ENCODE assay signal across 8 mouse cellular contexts in the genomic region with DNA sequence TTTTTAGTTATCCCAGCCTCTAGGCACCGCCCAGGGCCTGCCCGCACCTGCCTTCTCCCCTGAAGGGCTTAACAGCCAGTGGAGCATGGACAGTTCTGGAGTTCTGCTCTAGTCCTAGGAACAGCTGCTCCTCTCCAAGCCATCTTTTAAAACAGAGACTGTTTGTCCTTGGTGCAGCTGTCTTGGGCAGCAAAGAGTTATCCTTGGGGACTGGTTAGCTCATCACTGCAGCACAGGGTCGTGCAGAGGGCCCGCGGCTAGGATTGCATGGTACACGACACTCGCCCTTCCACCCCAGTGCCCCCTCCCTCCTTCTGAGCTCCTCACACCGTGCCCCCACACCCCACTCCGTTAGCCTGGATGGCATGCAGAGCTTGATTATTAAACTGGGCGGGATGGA. TPM values are rescaled to one million over a fixed set of nuclear protein-coding genes. Genes with fewer than 3 reads are reported as not detected.
DNase-seq lines count a peak whose midpoint lies in the region; ATAC-seq and TF ChIP-seq lines count a peak whose summit lies in the region.

No protein-coding gene starts in this region.

- H3K9ac ChIP-seq in lung, embryonic 14.5 days, result no peak overlapping the region; the same call in 1 of the 2 replicates
- H3K9ac ChIP-seq in intestine, embryonic 16.5 days (ENCODE audit: low read depth, low read length), result no peak overlapping the region; the same call in 1 of the 2 replicates

- H3K27ac ChIP-seq in lung, embryonic 14.5 days (ENCODE audit: low read depth), result 0 out of 2 replicates have a peak overlapping the region, but pooled peaks have one; percentile 15
- H3K27ac ChIP-seq in intestine, embryonic 16.5 days (ENCODE audit: low read length), result 0 out of 2 replicates have a peak overlapping the region, but pooled peaks have one; percentile 18
- H3K27ac ChIP-seq in olfactory bulb, adult 2 months (ENCODE audit: insufficient read depth, low read depth, low read length), result peak overlapping the region; percentile 84

- peaks cover 10% of the 10 kb centered on the region; the same call in 1 of the 2 replicates for H3K4me1 ChIP-seq in lung, embryonic 14.5 days (ENCODE audit: insufficient read depth)
- peaks cover 42% of the 10 kb centered on the region for H3K4me1 ChIP-seq in intestine, embryonic 16.5 days (ENCODE audit: control insufficient read depth, insufficient read depth, low read length)
- peaks cover 43% of the 10 kb centered on the region for H3K4me1 ChIP-seq in olfactory bulb, adult 2 months (ENCODE audit: control insufficient read depth, insufficient read depth, low read length)

- H3K27me3 ChIP-seq in lung, embryonic 14.5 days (ENCODE audit: insufficient read depth, low read length), result no peaks in the 10 kb centered on the region
- no peaks in the 10 kb centered on the region for H3K27me3 ChIP-seq in intestine, embryonic 16.5 days (replicated peaks; ENCODE audit: control insufficient read depth, insufficient read depth, low read length)

- peak; percentile 43 for DNase-seq in cerebellum, adult 9-11 months
- no peak for DNase-seq in cerebellum, postnatal 4 days (ENCODE audit: low spot score in 2 of 2)
- DNase-seq in lung, embryonic 14.5 days, result no peak
- no peak for DNase-seq in lung, postnatal 14 days
- no peak for DNase-seq in layer of hippocampus, adult 9-10 months (ENCODE audit: low spot score)
- no peak for DNase-seq in kidney, adult 8-10 months

- H3K4me2 ChIP-seq in lung, embryonic 14.5 days, result peak overlapping the region; percentile 82
- 0 out of 2 replicates have a peak overlapping the region, but pooled peaks have one; percentile 75 for H3K4me2 ChIP-seq in intestine, embryonic 16.5 days (ENCODE audit: low read depth, low read length)

- no peak overlapping the region for H3K4me3 ChIP-seq in lung, embryonic 14.5 days (ENCODE audit: low read depth, low read length)
- H3K4me3 ChIP-seq in intestine, embryonic 16.5 days (ENCODE audit: low read length), result no peak overlapping the region
- H3K4me3 ChIP-seq in olfactory bulb, adult 2 months (ENCODE audit: insufficient read depth, low read depth, low read length), result peak overlapping the region; percentile 70

- TF ChIP-seq CTCF in lung, embryonic 14.5 days (IDR thresholded peaks at IDR 0.05; ENCODE audit: low read depth), result no peak
- TF ChIP-seq CTCF in olfactory bulb, adult 2 months (IDR thresholded peaks at IDR 0.05; ENCODE audit: insufficient read depth, low read depth, low read length), result no peak

- WGBS in lung, embryonic 14.5 days, result 58% methylated on average over 10 of the region's 10 CpGs
- 57% methylated on average over 10 of the region's 10 CpGs for WGBS in intestine, embryonic 16.5 days
- WGBS in olfactory bulb, adult 2 months, result 38% methylated on average over 10 of the region's 10 CpGs

- ATAC-seq in lung, embryonic 14.5 days (ENCODE audit: insufficient read depth), result no peak
- ATAC-seq in intestine, embryonic 16.5 days, result no peak

- H3K36me3 ChIP-seq in lung, embryonic 14.5 days (ENCODE audit: insufficient read depth), result peaks cover 29% of the 10 kb centered on the region
- H3K36me3 ChIP-seq in intestine, embryonic 16.5 days (ENCODE audit: control insufficient read depth, insufficient read depth, low read length), result 0 out of 2 replicates have a peak, but pooled peaks cover 2% of the 10 kb centered on the region

- no peak for TF ChIP-seq POLR2A in olfactory bulb, adult 2 months (IDR thresholded peaks at IDR 0.05; ENCODE audit: insufficient read depth, low read depth, low read length)

- H3K9me3 ChIP-seq in lung, embryonic 14.5 days (ENCODE audit: low read depth, low read length), result no peaks in the 10 kb centered on the region
- H3K9me3 ChIP-seq in intestine, embryonic 16.5 days (ENCODE audit: control insufficient read depth, low read length), result no peaks in the 10 kb centered on the region

RNA-seq across cellular contexts. Expression of a gene that starts 2.3 kb away (rescaled TPM):
- 6.0 and 6.2 TPM in 2 replicates for polyA plus RNA-seq in lung, embryonic 14.5 days (2014; fragmentation: Nextera tagmentation; extraction: Ambion mirVana)
- 4.5 and 5.3 TPM in 2 replicates for polyA plus RNA-seq in intestine, embryonic 16.5 days (2015; fragmentation: Nextera tagmentation; extraction: Ambion mirVana)
- not detected in 2 replicates for polyA plus RNA-seq in olfactory bulb, adult 2 months (2012; ENCODE audit: insufficient read depth, insufficient read length, low replicate concordance, missing spikeins)

RNA-seq across cellular contexts. Expression of a gene that starts 15.6 kb away (rescaled TPM):
- 58.5 and 70.6 TPM in 2 replicates for polyA plus RNA-seq in lung, embryonic 14.5 days (2014; fragmentation: Nextera tagmentation; extraction: Ambion mirVana)
- 59.5 and 66.8 TPM in 2 replicates for polyA plus RNA-seq in intestine, embryonic 16.5 days (2015; fragmentation: Nextera tagmentation; extraction: Ambion mirVana)
- not detected in 2 replicates for polyA plus RNA-seq in olfactory bulb, adult 2 months (2012; ENCODE audit: insufficient read depth, insufficient read length, low replicate concordance, missing spikeins)

RNA-seq across cellular contexts. Expression of a gene that starts 18.9 kb away (rescaled TPM):
- polyA plus RNA-seq in lung, embryonic 14.5 days (2014; fragmentation: Nextera tagmentation; extraction: Ambion mirVana), result 1,954 TPM in 2 replicates
- polyA plus RNA-seq in intestine, embryonic 16.5 days (2015; fragmentation: Nextera tagmentation; extraction: Ambion mirVana), result 2,256 and 2,328 TPM in 2 replicates
- polyA plus RNA-seq in olfactory bulb, adult 2 months (2012; ENCODE audit: insufficient read depth, insufficient read length, low replicate concordance, missing spikeins), result 844 TPM in 1 of 2 replicates, not detected in the other

RNA-seq across cellular contexts. Expression of a gene that starts 44.2 kb away (rescaled TPM):
- polyA plus RNA-seq in lung, embryonic 14.5 days (2014; fragmentation: Nextera tagmentation; extraction: Ambion mirVana), result 151 and 167 TPM in 2 replicates
- 67.8 and 78.0 TPM in 2 replicates for polyA plus RNA-seq in intestine, embryonic 16.5 days (2015; fragmentation: Nextera tagmentation; extraction: Ambion mirVana)
- polyA plus RNA-seq in olfactory bulb, adult 2 months (2012; ENCODE audit: insufficient read depth, insufficient read length, low replicate concordance, missing spikeins), result not detected in 2 replicates

RNA-seq across cellular contexts. Expression of a gene that starts 44.3 kb away (rescaled TPM):
- polyA plus RNA-seq in lung, embryonic 14.5 days (2014; fragmentation: Nextera tagmentation; extraction: Ambion mirVana), result 202 and 205 TPM in 2 replicates
- 267 and 284 TPM in 2 replicates for polyA plus RNA-seq in intestine, embryonic 16.5 days (2015; fragmentation: Nextera tagmentation; extraction: Ambion mirVana)
- not detected in 2 replicates for polyA plus RNA-seq in olfactory bulb, adult 2 months (2012; ENCODE audit: insufficient read depth, insufficient read length, low replicate concordance, missing spikeins)

Comparison
In these comparisons a context has a peak if more than half of its experiments do, and no peak if none do; other contexts are left out.
1. H3K27ac ChIP-seq: peak in every context shown above with its lines; median percentile 84 in olfactory bulb, adult 2 months; 18 in intestine, embryonic 16.5 days; 15 in lung, embryonic 14.5 days.
2. RNA of a gene that starts 15.6 kb away (polyA plus RNA-seq): 58.5 to 70.6 TPM in lung, embryonic 14.5 days and 59.5 to 66.8 TPM in intestine, embryonic 16.5 days; not detected in olfactory bulb, adult 2 months; every median in the first group is over 10 times any median in the second.